Mouse (Mus musculus) E14TG2a.4 (cell line): ENCODE data around the gene Itpkb.

Experiments used
- H3K27me3 ChIP-seq: 2 replicates; pipeline ENCODE4 v1.6.1; 2014; ENCODE audit warnings: low read length, control low read depth; ENCODE audit not compliant: insufficient read depth
- H3K36me3 ChIP-seq: 2 replicates; pipeline ENCODE4 v1.6.1; 2014; ENCODE audit warnings: low read length, control low read depth; ENCODE audit not compliant: insufficient read depth
- H3K4me1 ChIP-seq: replicated peaks from 2 replicates; pipeline ENCODE4 v1.6.1; 2014; ENCODE audit warnings: low read depth, low read length, control low read depth
- H3K4me3 ChIP-seq: replicated peaks from 2 replicates; pipeline ENCODE4 v1.5.1; 2014; ENCODE audit warnings: mild to moderate bottlenecking, low read length
- H3K9me3 ChIP-seq: 2 replicates; pipeline ENCODE4 v1.6.1; 2014; ENCODE audit warnings: low read length, control low read depth
- CTCF ChIP-seq: conservative IDR thresholded peaks from 2 replicates; pipeline ENCODE4 v1.5.1; 2014; ENCODE audit warnings: low read length
- NANOG ChIP-seq: IDR thresholded peaks from 2 replicates; pipeline ENCODE4 v1.6.1; 2014; ENCODE audit warnings: borderline replicate concordance, low read length, mixed read lengths
- POU5F1 ChIP-seq: IDR thresholded peaks from 2 replicates; pipeline ENCODE4 v1.6.1; 2014; ENCODE audit warnings: low read length, borderline replicate concordance

The Itpkb gene

GRCm38 (mm10) chr1:180406336-180407035, 76.2 kb downstream of the Itpkb start:
- TF ChIP-seq CTCF (no peak), POU5F1 (no peak), NANOG (no peak)
- no peaks in the 10 kb centered on the region; the same call in 1 of the 2 replicates for H3K9me3 ChIP-seq
- H3K27me3 ChIP-seq, result peaks cover 49% of the 10 kb centered on the region
- peaks cover 40% of the 10 kb centered on the region for H3K4me1 ChIP-seq
- no peak overlapping the region for H3K4me3 ChIP-seq
- no peaks in the 10 kb centered on the region for H3K36me3 ChIP-seq

- TF ChIP-seq NANOG (no peak), POU5F1 (no peak), CTCF (peak; percentile 73)
Measured at GRCm38 (mm10) chr1:180407171-180407671, 76.9 kb downstream of the Itpkb start.

GRCm38 (mm10) chr1:180407727-180408719, 77.7 kb downstream of the Itpkb start:
- Histone ChIP-seq H3K36me3 (no peaks in the 10 kb centered on the region), H3K4me3 (0 out of 2 replicates have a peak overlapping the region, but pooled peaks have one; percentile 37)

More at GRCm38 (mm10) chr1:180407171-180407671, 76.9 kb downstream of the Itpkb start:
- Histone ChIP-seq H3K9me3 (no peaks in the 10 kb centered on the region; the same call in 1 of the 2 replicates), H3K36me3 (no peaks in the 10 kb centered on the region), H3K27me3 (peaks cover 49% of the 10 kb centered on the region), H3K4me3 (0 out of 2 replicates have a peak overlapping the region, but pooled peaks have one; percentile 37), H3K4me1 (peaks cover 40% of the 10 kb centered on the region)

GRCm38 (mm10) chr1:180408832-180409231, 78.5 kb downstream of the Itpkb start:
- H3K4me1 ChIP-seq, result peaks cover 37% of the 10 kb centered on the region
- no peaks in the 10 kb centered on the region for H3K36me3 ChIP-seq
- no peak for TF ChIP-seq NANOG
- no peak for TF ChIP-seq CTCF
- TF ChIP-seq POU5F1, result no peak
- peaks cover 45% of the 10 kb centered on the region for H3K27me3 ChIP-seq
- no peaks in the 10 kb centered on the region for H3K9me3 ChIP-seq
- H3K4me3 ChIP-seq, result no peak overlapping the region

More at GRCm38 (mm10) chr1:180407727-180408719, 77.7 kb downstream of the Itpkb start:
- peaks cover 45% of the 10 kb centered on the region for H3K27me3 ChIP-seq
- no peak for TF ChIP-seq POU5F1
- no peak for TF ChIP-seq NANOG
- no peak for TF ChIP-seq CTCF
- H3K4me1 ChIP-seq, result peaks cover 40% of the 10 kb centered on the region
- H3K9me3 ChIP-seq, result no peaks in the 10 kb centered on the region; the same call in 1 of the 2 replicates

GRCm38 (mm10) chr1:180409771-180410170, 79.5 kb downstream of the Itpkb start:
- no peak overlapping the region for H3K4me3 ChIP-seq
- no peaks in the 10 kb centered on the region for H3K36me3 ChIP-seq
- H3K27me3 ChIP-seq, result peaks cover 42% of the 10 kb centered on the region
- TF ChIP-seq NANOG (no peak), POU5F1 (no peak), CTCF (no peak)
- peaks cover 29% of the 10 kb centered on the region for H3K4me1 ChIP-seq
- no peaks in the 10 kb centered on the region for H3K9me3 ChIP-seq

GRCm38 (mm10) chr1:180410306-180410705, 80.0 kb downstream of the Itpkb start:
- peaks cover 44% of the 10 kb centered on the region for H3K27me3 ChIP-seq
- TF ChIP-seq NANOG (no peak), CTCF (no peak), POU5F1 (no peak)
- H3K4me1 ChIP-seq, result peaks cover 23% of the 10 kb centered on the region
- no peak overlapping the region for H3K4me3 ChIP-seq
- no peaks in the 10 kb centered on the region for H3K9me3 ChIP-seq
- H3K36me3 ChIP-seq, result no peaks in the 10 kb centered on the region

GRCm38 (mm10) chr1:180415064-180415463, 84.8 kb downstream of the Itpkb start:
- Histone ChIP-seq H3K4me3 (no peak overlapping the region), H3K4me1 (no peaks in the 10 kb centered on the region), H3K27me3 (peaks cover 49% of the 10 kb centered on the region), H3K36me3 (no peaks in the 10 kb centered on the region), H3K9me3 (no peaks in the 10 kb centered on the region)
- no peak for TF ChIP-seq NANOG
- no peak for TF ChIP-seq POU5F1
- TF ChIP-seq CTCF, result no peak

- no peaks in the 10 kb centered on the region for H3K36me3 ChIP-seq
- H3K4me1 ChIP-seq, result peaks cover 3% of the 10 kb centered on the region
- H3K9me3 ChIP-seq, result no peaks in the 10 kb centered on the region
- peaks cover 49% of the 10 kb centered on the region for H3K27me3 ChIP-seq
- H3K4me3 ChIP-seq, result no peak overlapping the region
- no peak for TF ChIP-seq CTCF
- no peak for TF ChIP-seq NANOG
- TF ChIP-seq POU5F1, result no peak
Measured at GRCm38 (mm10) chr1:180415836-180416235, 85.6 kb downstream of the Itpkb start.
